Mouse (Mus musculus) bone marrow, adult 2 months (tissue): Measurements from ENCODE around the gene Disp3.

Experiments used
- CTCF ChIP-seq: fragments of 200-500 bp; IDR thresholded peaks from 2 replicates; pipeline ENCODE4 v1.5.1; 2011; ENCODE audit warnings: low read length, control low read depth; ENCODE audit not compliant: control insufficient read depth, insufficient read depth
- POLR2A ChIP-seq: fragments of 200-500 bp; IDR thresholded peaks from 2 replicates; pipeline ENCODE4 v1.6.1; 2011; ENCODE audit warnings: low read depth, mild to moderate bottlenecking, control low read depth, low read length, borderline replicate concordance; ENCODE audit not compliant: control insufficient read depth

DNA sequence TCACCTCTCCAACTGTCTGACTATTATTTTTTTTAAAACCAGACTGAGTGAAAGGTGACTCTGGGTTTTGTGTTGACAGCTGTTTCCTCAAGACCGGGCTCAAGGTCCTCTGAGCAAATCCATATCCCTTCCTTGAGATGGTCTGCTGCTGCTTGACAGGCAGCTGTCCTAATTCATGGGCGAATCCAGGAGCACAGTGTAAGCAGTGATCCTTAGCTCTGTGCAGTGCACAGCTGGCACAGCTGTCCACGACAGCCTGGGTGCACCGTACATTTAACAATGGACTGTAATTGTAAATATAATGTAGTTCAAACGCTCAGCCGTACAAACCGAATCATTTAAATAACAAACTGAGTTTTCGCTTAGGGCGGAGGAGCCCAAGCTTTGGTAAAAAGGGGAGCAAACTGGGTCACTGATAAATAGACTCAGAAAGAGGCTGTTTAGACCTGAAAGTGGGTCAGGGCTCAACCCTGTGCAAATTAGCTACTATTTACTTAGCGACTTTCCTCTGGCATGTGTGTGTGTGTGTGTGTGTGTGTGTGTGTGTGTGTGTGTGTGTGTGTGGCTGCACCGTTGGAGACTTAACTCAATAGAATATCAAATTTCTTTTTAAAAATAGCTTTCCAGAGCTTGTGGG lies 72.4 kb downstream of the Disp3 start:
- TF ChIP-seq CTCF: no peak
- TF ChIP-seq POLR2A: no peak
